Mouse (Mus musculus): ENCODE results near the gene Tspan7.

GRCm38 (mm10) chrX:10457256-10457655 lies 27.7 kb upstream of the Tspan7 start:
- TF ChIP-seq CTCF (IDR thresholded peaks at IDR 0.05; ENCODE audit: borderline replicate concordance, insufficient read depth, low read depth, low read length) (no peak), POLR2A (IDR thresholded peaks at IDR 0.05; ENCODE audit: borderline replicate concordance, insufficient read depth, low read length) (no peak)
